Mouse (Mus musculus) forebrain, embryonic 13.5 days (tissue): ENCODE measurements around the gene Trim8. TPM values are rescaled to one million over a fixed set of nuclear protein-coding genes. Genes with fewer than 3 reads are reported as not detected.

ENCODE experiments used
- ATAC-seq: fragments of 200-750 bp; cut with Nextera tagmentation; 2 replicates; pipeline ENCODE4 v1.8.0; 2017
- H3K27ac ChIP-seq: fragments of 300-500 bp; sonication (generic); 2 replicates; pipeline ENCODE4 v1.5.1; 2015; ENCODE audit warnings: inconsistent platforms, mild to moderate bottlenecking, moderate library complexity
- H3K27me3 ChIP-seq: fragments of 300-500 bp; sonication (generic); 2 replicates; pipeline ENCODE4 v1.6.1; 2015; ENCODE audit warnings: mild to moderate bottlenecking, inconsistent platforms
- H3K36me3 ChIP-seq: fragments of 300-500 bp; sonication (generic); 2 replicates; pipeline ENCODE4 v1.6.1; 2015; ENCODE audit warnings: mild to moderate bottlenecking, inconsistent platforms; ENCODE audit not compliant: poor library complexity, severe bottlenecking
- H3K4me1 ChIP-seq: fragments of 300-500 bp; sonication (generic); 2 replicates; pipeline ENCODE4 v1.6.1; 2015; ENCODE audit warnings: inconsistent platforms
- H3K4me2 ChIP-seq: fragments of 300-500 bp; sonication (generic); 2 replicates; pipeline ENCODE4 v1.6.1; 2015; ENCODE audit warnings: inconsistent platforms, mild to moderate bottlenecking, moderate library complexity
- H3K4me3 ChIP-seq: fragments of 300-500 bp; sonication (generic); 2 replicates; pipeline ENCODE4 v1.5.1; 2015; ENCODE audit warnings: mild to moderate bottlenecking, inconsistent platforms
- H3K9ac ChIP-seq: fragments of 300-500 bp; sonication (generic); 2 replicates; pipeline ENCODE4 v1.6.1; 2015; ENCODE audit warnings: mild to moderate bottlenecking, inconsistent platforms
- H3K9me3 ChIP-seq: fragments of 300-500 bp; sonication (generic); replicated peaks from 2 replicates; pipeline ENCODE4 v1.6.1; 2016; ENCODE audit warnings: inconsistent platforms
- WGBS: fragments of 180-500 bp; shearing (Covaris S2); methylation state at CpG from one replicate; pipeline ENCODE4 v1.1.7; 2015; 5-methylcytosine and 5-hydroxymethylcytosine counted together
- polyA plus RNA-seq: library from polyadenylated mRNA; unstranded; fragments of >200 nt; fragmentation: Nextera tagmentation; extraction: Ambion mirVana; gene quantifications from 2 replicates; pipeline ENCODE4 v1.2.1, GENCODE M21; 2015

The Trim8 gene
- polyA plus RNA-seq, 1 experiment from 2014 or later: 22.6 TPM

- 90% methylated on average over 3 of the region's 3 CpGs for WGBS
- Histone ChIP-seq H3K4me3 (no peak overlapping the region), H3K4me2 (no peak overlapping the region), H3K4me1 (peaks cover 71% of the 10 kb centered on the region), H3K36me3 (peaks cover 84% of the 10 kb centered on the region), H3K9ac (no peak overlapping the region), H3K27ac (peak overlapping the region; percentile 6; the same call in 1 of the 2 replicates), H3K9me3 (no peaks in the 10 kb centered on the region), H3K27me3 (no peaks in the 10 kb centered on the region)
- no peak for ATAC-seq
These were observed 7.7 kb downstream of the Trim8 start for GRCm38 (mm10) chr19:46509202-46509601.

DNA sequence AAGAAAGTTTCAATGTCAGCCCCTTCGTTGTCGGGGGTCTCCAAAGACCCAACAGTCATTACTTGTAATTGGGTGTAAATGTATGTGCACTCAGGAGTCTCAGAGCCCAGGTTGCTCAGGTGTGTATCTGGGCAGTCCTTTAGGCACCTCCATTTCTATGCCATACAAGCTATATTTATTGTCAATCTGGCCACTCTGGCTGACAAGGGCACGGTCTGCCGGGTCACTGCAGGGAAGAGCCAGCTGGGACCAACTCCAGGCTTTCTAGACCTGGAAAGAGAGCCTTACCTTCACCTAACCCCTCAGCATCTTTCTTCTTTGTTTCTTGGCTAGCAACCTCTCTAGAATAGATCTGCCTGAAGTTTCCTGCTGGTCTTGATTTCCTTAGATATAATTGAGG, 8.2 kb downstream of the Trim8 start:
- H3K9ac ChIP-seq: no peak overlapping the region
- ATAC-seq: no peak

GRCm38 (mm10) chr19:46510401-46510800, 8.9 kb downstream of the Trim8 start:
- Histone ChIP-seq H3K4me1 (peaks cover 59% of the 10 kb centered on the region), H3K9me3 (no peaks in the 10 kb centered on the region), H3K27ac (0 out of 2 replicates have a peak overlapping the region, but pooled peaks have one; percentile 19), H3K27me3 (no peaks in the 10 kb centered on the region), H3K4me3 (no peak overlapping the region), H3K36me3 (peaks cover 91% of the 10 kb centered on the region), H3K4me2 (0 out of 2 replicates have a peak overlapping the region, but pooled peaks have one; percentile 6), H3K9ac (no peak overlapping the region)
- no peak for ATAC-seq
- whole genome bisulfite sequencing: 90% methylated on average over 5 of the region's 5 CpGs

More for the DNA sequence above, 8.2 kb downstream of the Trim8 start:
- WGBS: 91% methylated on average over 4 of the region's 4 CpGs
- H3K4me2 ChIP-seq: 0 out of 2 replicates have a peak overlapping the region, but pooled peaks have one; percentile 6
- no peak overlapping the region for H3K27ac ChIP-seq
- no peaks in the 10 kb centered on the region for H3K9me3 ChIP-seq
- H3K4me3 ChIP-seq: no peak overlapping the region
- peaks cover 89% of the 10 kb centered on the region for H3K36me3 ChIP-seq
- H3K4me1 ChIP-seq: peaks cover 65% of the 10 kb centered on the region
- no peaks in the 10 kb centered on the region for H3K27me3 ChIP-seq

- 0 out of 2 replicates have a peak overlapping the region, but pooled peaks have one; percentile 19 for H3K27ac ChIP-seq
- H3K4me1 ChIP-seq: peaks cover 54% of the 10 kb centered on the region
- H3K4me2 ChIP-seq: no peak overlapping the region
- no peaks in the 10 kb centered on the region for H3K27me3 ChIP-seq
- no peak for ATAC-seq
- WGBS: 61% methylated on average over 3 of the region's 3 CpGs
- no peak overlapping the region for H3K4me3 ChIP-seq
- peaks cover 91% of the 10 kb centered on the region for H3K36me3 ChIP-seq
- H3K9me3 ChIP-seq: no peaks in the 10 kb centered on the region
- no peak overlapping the region for H3K9ac ChIP-seq
These were observed 9.3 kb downstream of the Trim8 start for GRCm38 (mm10) chr19:46510824-46511223.

GRCm38 (mm10) chr19:46511263-46511662, 9.8 kb downstream of the Trim8 start:
- 87% methylated on average over 10 of the region's 10 CpGs for WGBS
- no peak for ATAC-seq
- H3K4me2 ChIP-seq: no peak overlapping the region
- H3K27ac ChIP-seq: peak overlapping the region; percentile 19; the same call in 1 of the 2 replicates
- peaks cover 89% of the 10 kb centered on the region for H3K36me3 ChIP-seq
- no peaks in the 10 kb centered on the region for H3K9me3 ChIP-seq
- H3K27me3 ChIP-seq: no peaks in the 10 kb centered on the region
- peaks cover 50% of the 10 kb centered on the region for H3K4me1 ChIP-seq
- no peak overlapping the region for H3K4me3 ChIP-seq
- H3K9ac ChIP-seq: no peak overlapping the region

DNA sequence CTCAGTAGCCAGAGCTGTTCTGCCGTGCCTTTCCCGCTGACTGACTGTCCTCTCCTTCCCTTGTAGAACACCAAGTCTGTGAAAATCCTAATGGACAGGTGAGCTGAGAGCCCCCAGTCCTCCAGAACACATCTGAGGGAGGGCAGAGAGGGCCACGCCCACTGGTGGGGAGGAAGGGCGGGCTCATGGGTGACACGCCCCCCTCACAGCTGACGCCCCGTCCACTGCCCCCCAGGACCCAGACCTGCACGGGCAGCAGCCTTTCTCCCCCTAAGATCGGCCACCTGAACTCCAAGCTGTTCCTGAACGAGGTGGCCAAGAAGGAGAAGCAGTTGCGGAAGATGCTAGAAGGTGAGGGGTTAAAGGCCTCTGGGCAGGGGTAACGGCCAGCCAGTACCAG, 12.9 kb downstream of the Trim8 start:
- no peak overlapping the region for H3K27ac ChIP-seq
- no peak overlapping the region for H3K4me2 ChIP-seq
- no peak overlapping the region for H3K4me3 ChIP-seq
- peaks cover 68% of the 10 kb centered on the region for H3K36me3 ChIP-seq
- no peaks in the 10 kb centered on the region for H3K9me3 ChIP-seq
- no peak for ATAC-seq
- H3K27me3 ChIP-seq: no peaks in the 10 kb centered on the region
- 85% methylated on average over 11 of the region's 12 CpGs for WGBS
- peaks cover 39% of the 10 kb centered on the region for H3K4me1 ChIP-seq
- H3K9ac ChIP-seq: no peak overlapping the region

DNA sequence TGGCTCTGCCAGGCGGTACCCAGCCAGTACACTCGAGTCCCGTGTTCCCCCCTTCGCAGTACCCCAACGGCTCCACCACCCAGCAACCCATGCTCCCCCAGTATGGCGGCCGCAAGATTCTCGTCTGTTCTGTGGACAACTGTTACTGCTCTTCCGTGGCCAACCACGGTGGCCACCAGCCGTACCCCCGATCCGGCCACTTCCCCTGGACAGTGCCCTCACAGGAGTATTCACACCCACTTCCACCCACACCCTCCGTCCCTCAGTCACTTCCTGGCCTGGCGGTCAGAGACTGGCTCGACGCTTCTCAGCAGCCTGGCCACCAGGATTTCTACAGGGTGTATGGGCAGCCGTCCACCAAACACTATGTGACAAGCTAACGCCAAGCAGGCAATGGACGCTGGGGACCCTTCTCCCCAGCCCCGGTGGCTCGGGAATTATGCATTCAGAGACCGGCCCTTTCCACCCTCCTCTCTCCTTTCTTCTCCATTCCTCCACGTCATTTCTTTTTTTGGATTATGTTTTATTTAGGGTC, 13.9 kb downstream of the Trim8 start:
- no peak for ATAC-seq
- Histone ChIP-seq H3K4me3 (no peak overlapping the region), H3K9me3 (no peaks in the 10 kb centered on the region), H3K27ac (no peak overlapping the region), H3K27me3 (no peaks in the 10 kb centered on the region), H3K9ac (no peak overlapping the region), H3K4me1 (peaks cover 30% of the 10 kb centered on the region), H3K36me3 (peaks cover 58% of the 10 kb centered on the region), H3K4me2 (no peak overlapping the region)
- 91% methylated on average over 23 of the region's 24 CpGs for WGBS

- H3K4me1 ChIP-seq: peaks cover 20% of the 10 kb centered on the region
These were observed 15.4 kb downstream of the Trim8 start for GRCm38 (mm10) chr19:46516667-46517528.

GRCm38 (mm10) chr19:46517529-46518351, 16.2 kb downstream of the Trim8 start:
- ATAC-seq: peak; percentile 23; the same call in 1 of the 2 replicates
- Histone ChIP-seq H3K36me3 (peaks cover 39% of the 10 kb centered on the region), H3K9me3 (no peaks in the 10 kb centered on the region), H3K4me1 (peaks cover 26% of the 10 kb centered on the region), H3K4me2 (peak overlapping the region; percentile 50), H3K27me3 (no peaks in the 10 kb centered on the region), H3K9ac (0 out of 2 replicates have a peak overlapping the region, but pooled peaks have one; percentile 53), H3K27ac (peak overlapping the region; percentile 73), H3K4me3 (no peak overlapping the region)
- 40% methylated on average over 9 of the region's 14 CpGs for WGBS

More at GRCm38 (mm10) chr19:46516667-46517528, 15.4 kb downstream of the Trim8 start:
- Histone ChIP-seq H3K27me3 (no peaks in the 10 kb centered on the region), H3K4me2 (no peak overlapping the region), H3K9me3 (no peaks in the 10 kb centered on the region), H3K36me3 (peaks cover 47% of the 10 kb centered on the region), H3K4me3 (no peak overlapping the region), H3K9ac (no peak overlapping the region), H3K27ac (peak overlapping the region; percentile 73)
- 50% methylated on average over 3 of the region's 3 CpGs for WGBS
- ATAC-seq: no peak

- H3K27ac ChIP-seq: peak overlapping the region; percentile 73
These were observed 16.9 kb downstream of the Trim8 start for GRCm38 (mm10) chr19:46518352-46518787.

DNA sequence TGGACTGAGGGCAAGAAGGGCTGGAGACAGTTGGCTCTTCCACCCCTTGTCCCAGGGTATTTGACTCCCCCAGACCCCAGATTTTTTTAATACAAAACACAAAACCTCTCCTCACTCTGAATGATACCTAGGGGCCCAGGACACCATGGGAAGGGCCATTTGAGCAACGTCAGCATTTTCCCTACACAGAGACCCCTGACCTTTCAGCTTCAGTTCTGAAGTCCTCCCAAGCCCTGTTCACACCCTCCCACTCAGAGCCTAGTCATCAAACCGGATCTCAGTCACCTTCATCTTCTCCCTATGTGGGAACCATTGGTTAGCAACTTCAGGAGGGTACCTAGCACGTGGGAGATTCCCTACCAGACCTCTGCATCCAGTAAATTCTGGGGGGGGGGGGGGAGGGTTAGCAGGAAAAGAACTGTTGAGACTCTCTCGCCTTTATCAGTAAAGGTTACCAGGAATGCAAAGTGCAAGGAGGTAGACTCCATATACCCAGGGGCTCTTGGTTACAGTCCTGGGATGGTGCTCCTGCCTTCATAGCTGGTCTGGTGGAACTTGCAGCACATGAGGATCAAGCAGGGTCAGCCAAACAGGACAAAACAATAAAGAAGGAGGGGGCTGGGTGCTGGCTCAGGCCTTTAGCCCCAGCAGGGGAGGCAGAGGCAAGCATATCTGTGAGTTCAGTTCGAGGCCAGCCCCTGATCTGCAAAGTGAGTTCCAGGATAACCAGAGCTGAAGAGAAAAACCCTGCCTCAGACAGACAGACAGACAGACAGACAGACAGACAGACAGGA, 17.5 kb downstream of the Trim8 start:
- Histone ChIP-seq H3K9ac (no peak overlapping the region), H3K36me3 (peaks cover 26% of the 10 kb centered on the region), H3K4me3 (no peak overlapping the region), H3K4me2 (peak overlapping the region; percentile 50), H3K27me3 (no peaks in the 10 kb centered on the region), H3K9me3 (no peaks in the 10 kb centered on the region), H3K4me1 (peaks cover 39% of the 10 kb centered on the region), H3K27ac (peak overlapping the region; percentile 73; the same call in 1 of the 2 replicates)
- no peak for ATAC-seq
- whole genome bisulfite sequencing: 17% methylated on average over 5 of the region's 5 CpGs

More at GRCm38 (mm10) chr19:46518352-46518787, 16.9 kb downstream of the Trim8 start:
- Histone ChIP-seq H3K36me3 (peaks cover 33% of the 10 kb centered on the region), H3K9ac (peak overlapping the region; percentile 53; the same call in 1 of the 2 replicates), H3K4me2 (peak overlapping the region; percentile 50), H3K27me3 (no peaks in the 10 kb centered on the region), H3K4me1 (peaks cover 32% of the 10 kb centered on the region), H3K4me3 (no peak overlapping the region), H3K9me3 (no peaks in the 10 kb centered on the region)
- ATAC-seq: peak; percentile 54; the same call in 1 of the 2 replicates
- WGBS: 1% methylated on average over 12 of the region's 13 CpGs
